Mouse (Mus musculus): Measurements from ENCODE around the gene Pex16.
A peak's percentile ranks its signal among the peaks of the same experiment; 100 is the strongest.

The Pex16 gene

GRCm38 (mm10) chr2:92423156-92423555 is 48.7 kb downstream of the Pex16 start:
- DNase-seq = peak; percentile 93

GRCm38 (mm10) chr2:92423702-92424461 is 49.4 kb downstream of the Pex16 start:
- DNase-seq = peak; percentile 100

- peak; percentile 99 for DNase-seq
Observed at GRCm38 (mm10) chr2:92424462-92425308, 50.2 kb downstream of the Pex16 start.

- DNase-seq = no peak
Observed at GRCm38 (mm10) chr2:92425366-92425765, 50.9 kb downstream of the Pex16 start.

- DNase-seq = peak; percentile 98
Observed at GRCm38 (mm10) chr2:92426426-92426825, 52.0 kb downstream of the Pex16 start.

- peak; percentile 99 for DNase-seq
Observed at GRCm38 (mm10) chr2:92427882-92428281, 53.4 kb downstream of the Pex16 start.

- no peak for DNase-seq
Observed at GRCm38 (mm10) chr2:92430089-92430488, 55.6 kb downstream of the Pex16 start.
